Mouse (Mus musculus) CH12.LX (cell line): Measurements from ENCODE around the gene Gna15.

Experiments
- CTCF ChIP-seq, 2 experiments: IDR thresholded peaks in 1 of 2; conservative IDR thresholded peaks in 1 of 2; 2 replicates each; pipeline ENCODE4 v1.5.1; 2011 to 2012; ENCODE audit warnings: low read depth in 2 of 2, low read length in 2 of 2, improper control_type of control experiment in 1 of 2, inconsistent platforms in 1 of 2, mild to moderate bottlenecking in 1 of 2, moderate library complexity in 1 of 2
- MAFK ChIP-seq: IDR thresholded peaks from 2 replicates; pipeline ENCODE4 v1.6.1; 2011; ENCODE audit warnings: low read length, improper control_type of control experiment; ENCODE audit not compliant: insufficient replicate concordance
- MAX ChIP-seq: IDR thresholded peaks from 2 replicates; pipeline ENCODE4 v1.6.1; 2011; ENCODE audit warnings: low read length, improper control_type of control experiment
- MXI1 ChIP-seq: IDR thresholded peaks from 2 replicates; pipeline ENCODE4 v1.6.1; 2011; ENCODE audit warnings: mild to moderate bottlenecking, low read depth, low read length, improper control_type of control experiment
- MYC ChIP-seq: IDR thresholded peaks from 2 replicates; pipeline ENCODE4 v1.6.1; 2011; ENCODE audit warnings: low read depth, mild to moderate bottlenecking, improper control_type of control experiment, low read length
- POLR2A ChIP-seq: IDR thresholded peaks from 2 replicates; pipeline ENCODE4 v1.6.1; 2011; ENCODE audit warnings: low read depth, mild to moderate bottlenecking, improper control_type of control experiment, low read length
- SIN3A ChIP-seq: IDR thresholded peaks from 2 replicates; pipeline ENCODE4 v1.6.1; 2012; ENCODE audit warnings: low read length, improper control_type of control experiment, inconsistent platforms
- USF2 ChIP-seq: conservative IDR thresholded peaks from 2 replicates; pipeline ENCODE4 v1.6.1; 2011; ENCODE audit warnings: low read depth, low read length, improper control_type of control experiment
- ZC3H11A ChIP-seq: IDR thresholded peaks from 2 replicates; pipeline ENCODE4 v1.6.1; 2012; ENCODE audit warnings: low read depth, mild to moderate bottlenecking, inconsistent platforms, low read length, improper control_type of control experiment

- no peak for TF ChIP-seq MAX
- TF ChIP-seq POLR2A: no peak
- no peak for TF ChIP-seq MXI1
- no peak for TF ChIP-seq MYC
- TF ChIP-seq ZC3H11A: no peak
- no peak for TF ChIP-seq CTCF (conservative IDR thresholded peaks at IDR 0.05 in 1 of 2, IDR thresholded peaks at IDR 0.05 in 1 of 2; ENCODE audit: low read depth in 2 of 2, low read length in 2 of 2)
- TF ChIP-seq MAFK: no peak
- no peak for TF ChIP-seq USF2
- no peak for TF ChIP-seq SIN3A
These were observed 40.2 kb upstream of the Gna15 start for GRCm38 (mm10) chr10:81564216-81564615.
